Mouse (Mus musculus) stomach, embryonic 14.5 days (tissue): ENCODE data around the gene Lrrk1. TPM values are rescaled to one million over a fixed set of nuclear protein-coding genes. Genes with fewer than 3 reads are reported as not detected.

ENCODE experiments used
- ATAC-seq: fragments of 200-750 bp; cut with Nextera tagmentation; 2 replicates; pipeline ENCODE4 v1.8.0; 2017; ENCODE audit warnings: low read depth, moderate TSS enrichment; ENCODE audit not compliant: insufficient number of reproducible peaks, insufficient read depth, low FRiP score
- H3K27ac ChIP-seq: fragments of 300-500 bp; sonication (generic); 2 replicates; pipeline ENCODE4 v1.5.1; 2014; ENCODE audit warnings: mild to moderate bottlenecking, low read length, moderate library complexity, mixed read lengths
- H3K27me3 ChIP-seq: fragments of 300-500 bp; sonication (generic); 2 replicates; pipeline ENCODE4 v1.6.1; 2014; ENCODE audit warnings: low read length, control low read depth, mixed read lengths; ENCODE audit not compliant: control insufficient read depth, insufficient read depth
- H3K36me3 ChIP-seq: fragments of 300-500 bp; sonication (generic); 2 replicates; pipeline ENCODE4 v1.6.1; 2014; ENCODE audit warnings: mild to moderate bottlenecking, control low read depth, low read length, moderate library complexity, mixed read lengths; ENCODE audit not compliant: control insufficient read depth, insufficient read depth
- H3K4me1 ChIP-seq: fragments of 300-500 bp; sonication (generic); 2 replicates; pipeline ENCODE4 v1.6.1; 2014; ENCODE audit warnings: low read length, control low read depth, mixed read lengths; ENCODE audit not compliant: control insufficient read depth, insufficient read depth
- H3K4me2 ChIP-seq: fragments of 300-500 bp; sonication (generic); replicated peaks from 2 replicates; pipeline ENCODE4 v1.6.1; 2014; ENCODE audit warnings: low read depth, low read length, control low read depth
- H3K4me3 ChIP-seq: fragments of 300-500 bp; sonication (generic); 2 replicates; pipeline ENCODE4 v1.5.1; 2014; ENCODE audit warnings: low read depth, low read length, control low read depth
- H3K9ac ChIP-seq: fragments of 300-500 bp; sonication (generic); replicated peaks from 2 replicates; pipeline ENCODE4 v1.6.1; 2014; ENCODE audit warnings: low read depth, mild to moderate bottlenecking, control low read depth, low read length, moderate library complexity, mixed read lengths
- H3K9me3 ChIP-seq: fragments of 300-500 bp; sonication (generic); 2 replicates; pipeline ENCODE4 v1.6.1; 2016; ENCODE audit warnings: low read depth, low read length, control low read depth; ENCODE audit not compliant: control insufficient read depth
- WGBS: fragments of 180-500 bp; shearing (Covaris S2); extraction: QIAGEN DNeasy Blood & Tissue Kit; methylation state at CpG from one replicate; pipeline ENCODE4 v1.1.7; 2014; 5-methylcytosine and 5-hydroxymethylcytosine counted together
- polyA plus RNA-seq: library from polyadenylated mRNA; unstranded; fragments of >200 nt; fragmentation: Nextera tagmentation; extraction: Ambion mirVana; gene quantifications from 2 replicates; pipeline ENCODE4 v1.2.1, GENCODE M21; 2014

Gene Lrrk1
- polyA plus RNA-seq, 1 experiment from 2014 or later = 17.9 TPM

GRCm38 (mm10) chr7:66223731-66224130 is 164.4 kb downstream of the Lrrk1 start:
- Histone ChIP-seq H3K4me1 (peaks cover 7% of the 10 kb centered on the region), H3K4me2 (no peak overlapping the region), H3K27ac (peak overlapping the region; percentile 48; the same call in 1 of the 2 replicates), H3K9ac (no peak overlapping the region), H3K36me3 (no peaks in the 10 kb centered on the region), H3K4me3 (no peak overlapping the region), H3K9me3 (no peaks in the 10 kb centered on the region), H3K27me3 (no peaks in the 10 kb centered on the region)
- ATAC-seq = no peak
- 89% methylated on average over 1 of the region's 1 CpGs for WGBS

GRCm38 (mm10) chr7:66222621-66223091 is 165.5 kb downstream of the Lrrk1 start:
- H3K4me3 ChIP-seq = no peak overlapping the region
- 27% methylated on average over 8 of the region's 8 CpGs for WGBS
- peak overlapping the region; percentile 48; the same call in 1 of the 2 replicates for H3K27ac ChIP-seq
- H3K4me1 ChIP-seq = peaks cover 14% of the 10 kb centered on the region
- no peak for ATAC-seq
- no peak overlapping the region for H3K4me2 ChIP-seq
- H3K9ac ChIP-seq = no peak overlapping the region
- H3K9me3 ChIP-seq = no peaks in the 10 kb centered on the region
- H3K27me3 ChIP-seq = no peaks in the 10 kb centered on the region
- H3K36me3 ChIP-seq = no peaks in the 10 kb centered on the region

- H3K27ac ChIP-seq = no peak overlapping the region
- H3K27me3 ChIP-seq = no peaks in the 10 kb centered on the region
- H3K4me2 ChIP-seq = no peak overlapping the region
- peaks cover 16% of the 10 kb centered on the region for H3K4me1 ChIP-seq
- 84% methylated on average over 4 of the region's 4 CpGs for WGBS
- no peak for ATAC-seq
- H3K36me3 ChIP-seq = no peaks in the 10 kb centered on the region
- no peak overlapping the region for H3K9ac ChIP-seq
- no peaks in the 10 kb centered on the region for H3K9me3 ChIP-seq
- H3K4me3 ChIP-seq = no peak overlapping the region
Measured at GRCm38 (mm10) chr7:66219794-66220227, 168.3 kb downstream of the Lrrk1 start.

GRCm38 (mm10) chr7:66219028-66219793 is 168.9 kb downstream of the Lrrk1 start:
- Histone ChIP-seq H3K27ac (peak overlapping the region; percentile 90; the same call in 1 of the 2 replicates), H3K9ac (no peak overlapping the region), H3K9me3 (no peaks in the 10 kb centered on the region), H3K36me3 (no peaks in the 10 kb centered on the region), H3K4me1 (peaks cover 16% of the 10 kb centered on the region), H3K4me3 (no peak overlapping the region), H3K27me3 (no peaks in the 10 kb centered on the region), H3K4me2 (no peak overlapping the region)
- WGBS = 87% methylated on average over 4 of the region's 4 CpGs
- ATAC-seq = no peak

- ATAC-seq = no peak; the same call in 1 of the 2 replicates
- no peak overlapping the region for H3K9ac ChIP-seq
- peak overlapping the region; percentile 90 for H3K27ac ChIP-seq
Measured at GRCm38 (mm10) chr7:66218193-66219014, 169.7 kb downstream of the Lrrk1 start.

GRCm38 (mm10) chr7:66217531-66218094 is 170.5 kb downstream of the Lrrk1 start:
- no peak for ATAC-seq
- H3K4me3 ChIP-seq = no peak overlapping the region
- no peaks in the 10 kb centered on the region for H3K36me3 ChIP-seq
- peak overlapping the region; percentile 90; the same call in 1 of the 2 replicates for H3K27ac ChIP-seq
- H3K4me2 ChIP-seq = no peak overlapping the region
- H3K4me1 ChIP-seq = peaks cover 16% of the 10 kb centered on the region; the same call in 1 of the 2 replicates
- H3K27me3 ChIP-seq = no peaks in the 10 kb centered on the region
- WGBS = 86% methylated on average over 7 of the region's 7 CpGs
- H3K9me3 ChIP-seq = no peaks in the 10 kb centered on the region
- H3K9ac ChIP-seq = no peak overlapping the region

More at GRCm38 (mm10) chr7:66218193-66219014, 169.7 kb downstream of the Lrrk1 start:
- 36% methylated on average over 9 of the region's 9 CpGs for WGBS
- no peaks in the 10 kb centered on the region for H3K27me3 ChIP-seq
- H3K4me1 ChIP-seq = peaks cover 16% of the 10 kb centered on the region; the same call in 1 of the 2 replicates
- H3K4me3 ChIP-seq = no peak overlapping the region
- no peak overlapping the region for H3K4me2 ChIP-seq
- H3K9me3 ChIP-seq = no peaks in the 10 kb centered on the region
- H3K36me3 ChIP-seq = no peaks in the 10 kb centered on the region

- 87% methylated on average over 7 of the region's 7 CpGs for WGBS
- H3K4me1 ChIP-seq = peaks cover 16% of the 10 kb centered on the region; the same call in 1 of the 2 replicates
- ATAC-seq = no peak
- H3K4me3 ChIP-seq = no peak overlapping the region
- no peak overlapping the region for H3K27ac ChIP-seq
- no peaks in the 10 kb centered on the region for H3K9me3 ChIP-seq
- no peak overlapping the region for H3K9ac ChIP-seq
- H3K4me2 ChIP-seq = no peak overlapping the region
- H3K27me3 ChIP-seq = no peaks in the 10 kb centered on the region
- H3K36me3 ChIP-seq = no peaks in the 10 kb centered on the region
Measured at GRCm38 (mm10) chr7:66217011-66217410, 171.1 kb downstream of the Lrrk1 start.

- Histone ChIP-seq H3K4me3 (no peak overlapping the region), H3K4me2 (no peak overlapping the region), H3K36me3 (no peaks in the 10 kb centered on the region), H3K9ac (no peak overlapping the region), H3K4me1 (peaks cover 16% of the 10 kb centered on the region; the same call in 1 of the 2 replicates), H3K27me3 (no peaks in the 10 kb centered on the region), H3K9me3 (no peaks in the 10 kb centered on the region), H3K27ac (no peak overlapping the region)
- 88% methylated on average over 1 of the region's 1 CpGs for WGBS
- no peak for ATAC-seq
Measured at GRCm38 (mm10) chr7:66215911-66216310, 172.2 kb downstream of the Lrrk1 start.
